Mouse (Mus musculus): Measurements from ENCODE around the gene Olfr951. TPM values are rescaled to one million over a fixed set of nuclear protein-coding genes. Genes with fewer than 3 reads are reported as not detected.

The Olfr951 gene
- total RNA-seq (2023), result not detected

GRCm38 (mm10) chr9:39387110-39387509 lies at the start of gene Olfr951:
Gene Olfr951 (plus strand): TSS chr9:39387410.

GRCm38 (mm10) chr9:39427048-39427447 lies 39.8 kb downstream of the Olfr951 start, which contains the start of gene Olfr952:
Gene Olfr952 (minus strand): TSS chr9:39427148.

Other genes starting within 250 kb of the Olfr951 start
- not detected for gene Olfr943, start 221.1 kb upstream of the Olfr951 start, total RNA-seq (2023)
- gene Olfr944, start 185.5 kb upstream of the Olfr951 start, total RNA-seq (2023), result not detected
- gene Olfr1537, start 137.4 kb upstream of the Olfr951 start, total RNA-seq (2023), result not detected
- gene Olfr945, start 110.6 kb upstream of the Olfr951 start, total RNA-seq (2023), result not detected
- gene Olfr948, start 61.4 kb upstream of the Olfr951 start, total RNA-seq (2023), result not detected
- not detected for gene Olfr952, start 39.7 kb downstream of the Olfr951 start, total RNA-seq (2023)
- not detected for gene Olfr954, start 69.3 kb downstream of the Olfr951 start, total RNA-seq (2023)
- not detected for gene Olfr955, start 84.5 kb downstream of the Olfr951 start, total RNA-seq (2023)
- gene Olfr44, start 106.6 kb downstream of the Olfr951 start, total RNA-seq (2023), result not detected
- gene Olfr957, start 128.4 kb downstream of the Olfr951 start, total RNA-seq (2023), result not detected
- not detected for gene Olfr958, start 166.6 kb downstream of the Olfr951 start, total RNA-seq (2023)
- gene Olfr959, start 188.2 kb downstream of the Olfr951 start, total RNA-seq (2023), result not detected
- not detected for gene AW551984, start 217.0 kb downstream of the Olfr951 start, total RNA-seq (2023)
- not detected for gene Olfr148, start 223.2 kb downstream of the Olfr951 start, total RNA-seq (2023)
- not detected for gene Olfr960, start 234.0 kb downstream of the Olfr951 start, total RNA-seq (2023)

Data from CD8-positive naive resting alpha-beta T cell, adult 57 days (primary cell).